Mouse (Mus musculus) erythroblast, adult 5-6 weeks (primary cell): ENCODE measurements at regions not wholly inside any gene's neighbourhood (a gene's known extent, or its start where the extent isn't known, plus 50 kb on each side); places are given as distances from the start of the nearest gene placed in this dataset.

Experiments
- ATAC-seq: replicated peaks from 2 replicates; pipeline ENCODE4 v1.8.0; 2016; ENCODE audit warnings: moderate number of reproducible peaks, mild to moderate bottlenecking, moderate TSS enrichment, inconsistent platforms; ENCODE audit not compliant: poor library complexity, low FRiP score, severe bottlenecking

GRCm38 (mm10) chr8:126835554-126835953 lies 110.1 kb downstream of the Tomm20 start:
- no peak for ATAC-seq

GRCm38 (mm10) chr8:126833471-126834453 lies 111.9 kb downstream of the Tomm20 start:
- peak; percentile 47 for ATAC-seq

- peak; percentile 27 for ATAC-seq
Measured at GRCm38 (mm10) chr8:126833006-126833405, 112.6 kb downstream of the Tomm20 start.

GRCm38 (mm10) chr8:126832163-126832978 lies 113.3 kb downstream of the Tomm20 start:
- ATAC-seq: no peak

- no peak for ATAC-seq
Measured at GRCm38 (mm10) chr8:126831312-126832162, 114.1 kb downstream of the Tomm20 start.

GRCm38 (mm10) chr8:126830242-126830530 lies 115.5 kb downstream of the Tomm20 start:
- no peak for ATAC-seq

GRCm38 (mm10) chr8:126829376-126830241 lies 116.0 kb downstream of the Tomm20 start:
- no peak for ATAC-seq

GRCm38 (mm10) chr8:126827681-126828383 lies 117.8 kb downstream of the Tomm20 start:
- no peak for ATAC-seq

- ATAC-seq: no peak
Measured at GRCm38 (mm10) chr8:126826328-126827285, 119.0 kb downstream of the Tomm20 start.

GRCm38 (mm10) chr8:126825877-126826276 lies 119.8 kb downstream of the Tomm20 start:
- ATAC-seq: no peak

GRCm38 (mm10) chr8:126824575-126825208 lies 121.0 kb downstream of the Tomm20 start:
- no peak for ATAC-seq

- ATAC-seq: no peak
Measured at GRCm38 (mm10) chr8:126822269-126822668, 123.4 kb downstream of the Tomm20 start.

GRCm38 (mm10) chr8:126821279-126821678 lies 124.4 kb downstream of the Tomm20 start:
- ATAC-seq: no peak

- ATAC-seq: no peak
Measured at GRCm38 (mm10) chr8:126820502-126820901, 125.1 kb downstream of the Tomm20 start.

- ATAC-seq: no peak
Measured at GRCm38 (mm10) chr8:126819261-126819660, 126.4 kb downstream of the Tomm20 start.

- ATAC-seq: no peak
Measured at GRCm38 (mm10) chr8:126816155-126816554, 129.5 kb downstream of the Tomm20 start.

- ATAC-seq: no peak
Measured at GRCm38 (mm10) chr8:126814427-126814826, 131.2 kb downstream of the Tomm20 start.
